Mouse (Mus musculus): ENCODE measurements around the gene Mthfsd. TPM values are rescaled to one million over a fixed set of nuclear protein-coding genes. Genes with fewer than 3 reads are reported as not detected.
A peak's percentile ranks its signal among the peaks of the same experiment; 100 is the strongest.

Mthfsd gene
- total RNA-seq, 2 experiments from 2014 or later = 11.0 to 12.2 TPM

GRCm38 (mm10) chr8:121092141-121092540, 16.1 kb downstream of the Mthfsd start:
- intact Hi-C loops (cut with DNase I) = loop anchor here (1.0 to 2.0 kb wide), 4 partner anchors 121 to 413 kb away; no protein-coding TSS in a partner anchor
- DNase-seq = no peak

- no peak for DNase-seq
- intact Hi-C loops (cut with DNase I) = no loop called here
Observed at GRCm38 (mm10) chr8:121090716-121091115, 17.5 kb downstream of the Mthfsd start.

GRCm38 (mm10) chr8:121089631-121090380, 18.4 kb downstream of the Mthfsd start:
- intact Hi-C loops (cut with DNase I) = no loop called here

DNA sequence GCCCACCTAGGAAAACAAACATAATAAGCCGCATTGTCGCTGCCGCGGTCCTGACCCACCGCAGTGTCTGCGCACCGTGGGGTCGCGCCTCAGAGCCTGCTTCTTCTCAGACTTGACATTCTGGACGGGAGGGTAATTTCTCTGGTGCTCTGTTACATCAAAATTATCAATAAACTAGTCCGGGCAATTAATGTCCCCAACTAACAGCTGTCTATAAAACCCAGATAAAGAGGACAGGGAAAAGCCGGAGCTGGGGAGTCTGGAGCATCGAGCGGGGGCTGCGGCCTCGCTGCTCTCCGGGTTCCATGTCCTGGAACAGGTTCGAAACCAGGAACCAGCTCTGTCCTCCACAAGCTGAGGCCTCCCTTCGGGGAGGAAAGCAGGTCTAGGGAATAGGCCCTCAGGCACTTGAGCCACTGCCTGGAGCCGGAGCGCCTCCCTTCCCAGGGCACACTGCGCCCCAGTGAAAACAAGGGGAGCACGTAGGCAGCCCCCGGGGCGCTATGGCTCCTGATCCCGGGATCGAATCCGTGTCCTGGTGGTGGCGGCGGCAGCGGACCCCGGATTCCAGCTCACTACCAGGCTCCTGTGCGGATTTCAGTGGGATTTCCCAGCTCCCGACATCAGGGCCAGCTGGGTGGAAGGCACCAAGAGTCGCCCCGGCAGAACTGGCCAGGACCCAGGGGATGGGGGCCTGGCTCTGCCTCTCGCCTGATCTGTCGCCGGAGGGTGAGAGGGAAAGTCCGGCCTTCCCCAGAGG, 19.1 kb downstream of the Mthfsd start:
- intact Hi-C loops (cut with DNase I) = no loop called here
- DNase-seq = no peak

More at GRCm38 (mm10) chr8:121089631-121090380, 18.4 kb downstream of the Mthfsd start:
- DNase-seq = no peak

DNA sequence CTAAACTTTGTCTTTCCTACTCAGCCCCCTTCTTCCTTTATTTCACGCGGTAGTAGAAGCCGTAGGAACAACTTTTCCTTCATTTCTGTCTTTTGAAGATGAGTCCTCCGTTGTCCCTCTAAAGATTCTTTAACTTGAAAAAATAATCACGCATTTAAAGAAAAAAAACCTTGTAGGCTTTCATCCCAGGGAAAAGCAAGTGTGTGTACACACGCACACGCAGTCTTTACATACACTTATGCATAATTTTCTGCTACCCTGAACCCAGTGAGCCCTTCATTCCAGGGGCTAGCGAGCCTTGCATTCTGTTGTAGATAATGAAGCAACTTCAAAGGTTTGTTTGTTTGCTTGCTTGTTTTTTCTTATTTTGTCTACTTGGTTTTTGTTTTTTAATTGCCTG, 19.9 kb downstream of the Mthfsd start:
- intact Hi-C loops (cut with DNase I) = no loop called here
- DNase-seq = no peak

DNA sequence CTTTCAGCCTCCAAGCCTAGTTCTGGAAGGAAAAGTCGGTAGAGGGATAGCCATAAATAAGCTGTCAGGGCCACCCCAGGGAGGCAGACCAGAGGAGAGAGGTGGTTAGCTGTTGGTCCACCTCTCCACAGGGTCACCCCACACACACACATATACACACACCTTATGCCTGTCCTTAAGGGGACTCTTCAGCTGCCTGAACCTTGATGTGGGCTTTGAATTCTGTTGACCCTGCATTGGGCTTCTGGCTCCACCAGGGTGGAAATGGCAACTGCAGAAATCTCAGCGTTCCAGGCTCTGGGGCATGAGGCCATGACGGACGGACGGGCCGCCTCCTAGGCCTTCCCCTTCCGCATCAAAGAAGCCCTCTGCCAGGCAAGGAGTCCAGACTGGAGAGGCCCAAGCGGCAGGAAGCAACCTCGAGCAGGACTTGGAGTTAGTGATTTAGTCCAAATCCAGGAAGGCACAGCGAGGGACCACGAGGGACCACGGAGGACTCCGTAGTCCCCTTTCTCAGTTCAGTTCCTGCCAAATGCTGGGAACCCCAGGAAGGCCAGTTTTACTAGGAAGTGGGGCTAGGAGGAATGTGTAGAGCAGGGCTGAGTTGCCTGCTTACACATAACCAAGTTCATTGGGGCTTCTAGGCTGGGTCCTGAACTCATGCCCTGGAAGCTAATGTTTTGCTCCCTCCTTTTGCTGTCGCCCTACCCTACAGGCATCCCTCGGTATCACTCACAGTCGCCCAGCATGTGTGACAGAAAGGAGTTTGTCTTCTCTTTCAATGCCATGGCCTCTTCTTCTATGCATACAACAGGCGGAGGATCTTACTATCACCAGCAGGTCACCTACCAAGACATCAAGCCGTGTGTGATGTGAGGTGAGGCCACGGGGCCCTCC, 21.9 kb downstream of the Mthfsd start:
- no peak for DNase-seq
- intact Hi-C loops (cut with DNase I) = no loop called here

DNA sequence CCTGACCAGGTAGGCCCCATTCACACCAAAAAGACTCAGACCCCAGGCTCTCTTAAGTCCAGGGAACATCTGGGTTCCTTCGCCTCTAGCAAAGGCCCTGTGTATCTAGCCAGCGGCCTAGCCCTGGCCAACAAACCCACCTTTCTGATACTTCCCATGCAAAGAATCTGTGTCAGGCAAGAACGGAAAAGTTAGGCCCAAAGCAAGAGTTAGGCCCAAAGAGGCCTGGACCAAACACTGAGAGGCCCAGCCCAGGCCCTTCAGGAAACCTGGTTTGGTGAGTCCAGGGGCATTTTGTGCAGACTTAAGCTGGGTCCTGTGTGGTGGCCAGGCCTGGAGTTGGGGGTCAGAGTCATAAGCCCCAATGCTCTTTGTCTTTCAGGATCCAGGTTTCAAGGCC, 22.6 kb downstream of the Mthfsd start:
- intact Hi-C loops (cut with DNase I) = no loop called here
- no peak for DNase-seq

GRCm38 (mm10) chr8:121085011-121085410, 23.2 kb downstream of the Mthfsd start:
- intact Hi-C loops (cut with DNase I) = no loop called here

GRCm38 (mm10) chr8:121084210-121084951, 23.8 kb downstream of the Mthfsd start, which contains the start of gene Foxf1:
Gene Foxf1, plus strand, starts transcription at chr8:121084386.
- peak in 1 of 2 experiments; percentile 39 for DNase-seq
- intact Hi-C loops (cut with DNase I) = no loop called here

More at GRCm38 (mm10) chr8:121085011-121085410, 23.2 kb downstream of the Mthfsd start:
- DNase-seq = no peak

DNA sequence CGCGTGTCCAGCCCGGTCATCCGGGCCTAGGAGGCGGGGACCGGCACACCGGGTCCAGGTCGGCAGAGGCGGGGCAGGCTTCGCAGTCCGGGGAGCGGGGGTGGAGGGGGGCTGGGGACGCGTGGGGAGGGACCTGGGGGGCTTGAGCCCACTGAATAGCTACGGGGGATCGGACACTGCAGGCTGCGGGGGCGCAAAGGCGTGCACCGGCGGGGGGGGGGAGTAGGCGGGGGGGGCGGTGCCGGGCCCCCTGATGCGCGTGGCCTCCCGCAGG, 24.3 kb downstream of the Mthfsd start:
- intact Hi-C loops (cut with DNase I) = loop anchor here (2.0 kb wide), 1 partner anchor 111 kb away; no protein-coding TSS in a partner anchor
- no peak for DNase-seq

DNA sequence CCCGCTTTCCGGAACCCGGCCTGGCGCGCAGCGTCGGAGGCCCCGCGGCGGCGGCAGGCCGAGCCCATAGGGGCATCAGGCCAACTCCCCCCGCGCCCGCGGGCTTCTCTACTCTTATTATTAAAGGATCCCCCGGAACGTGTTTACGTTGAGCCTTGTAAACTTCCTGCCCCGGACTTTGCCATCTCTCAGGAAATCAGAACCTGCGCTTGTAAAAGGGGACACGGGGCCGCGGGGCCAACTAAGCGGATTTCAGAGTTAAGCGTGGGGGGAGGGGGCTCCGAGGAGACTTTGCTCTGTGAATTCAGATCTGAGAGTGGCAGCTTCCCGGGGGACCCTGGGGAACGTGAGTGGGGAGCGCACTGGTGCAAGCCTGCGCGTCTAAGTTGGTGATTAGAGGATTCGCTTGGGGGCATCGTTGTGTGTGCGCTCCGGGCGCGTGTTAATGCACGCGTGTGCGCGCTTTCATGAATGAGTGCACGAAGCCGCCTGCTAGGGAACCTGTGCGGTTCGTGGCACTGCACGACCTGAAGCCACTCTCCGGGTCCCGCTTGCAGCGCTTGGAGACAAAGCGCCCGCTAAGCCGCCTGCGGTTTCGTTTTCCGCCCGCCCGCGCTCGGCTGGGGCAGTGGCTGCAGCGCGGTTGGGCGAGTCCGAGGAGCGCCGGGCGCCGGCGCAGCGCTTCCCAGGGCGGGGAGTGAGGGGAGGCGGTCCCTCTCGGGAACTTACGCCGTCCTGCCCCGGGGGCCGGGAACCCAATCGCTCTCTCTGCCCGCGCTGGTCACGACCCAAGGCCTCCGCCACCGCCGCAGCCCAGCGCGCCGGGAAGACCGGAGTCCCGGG, 24.9 kb downstream of the Mthfsd start:
- intact Hi-C loops (cut with DNase I) = loop anchor here (2.0 kb wide), 1 partner anchor 111 kb away; no protein-coding TSS in a partner anchor
- DNase-seq = peak; percentile 74 to 83

DNA sequence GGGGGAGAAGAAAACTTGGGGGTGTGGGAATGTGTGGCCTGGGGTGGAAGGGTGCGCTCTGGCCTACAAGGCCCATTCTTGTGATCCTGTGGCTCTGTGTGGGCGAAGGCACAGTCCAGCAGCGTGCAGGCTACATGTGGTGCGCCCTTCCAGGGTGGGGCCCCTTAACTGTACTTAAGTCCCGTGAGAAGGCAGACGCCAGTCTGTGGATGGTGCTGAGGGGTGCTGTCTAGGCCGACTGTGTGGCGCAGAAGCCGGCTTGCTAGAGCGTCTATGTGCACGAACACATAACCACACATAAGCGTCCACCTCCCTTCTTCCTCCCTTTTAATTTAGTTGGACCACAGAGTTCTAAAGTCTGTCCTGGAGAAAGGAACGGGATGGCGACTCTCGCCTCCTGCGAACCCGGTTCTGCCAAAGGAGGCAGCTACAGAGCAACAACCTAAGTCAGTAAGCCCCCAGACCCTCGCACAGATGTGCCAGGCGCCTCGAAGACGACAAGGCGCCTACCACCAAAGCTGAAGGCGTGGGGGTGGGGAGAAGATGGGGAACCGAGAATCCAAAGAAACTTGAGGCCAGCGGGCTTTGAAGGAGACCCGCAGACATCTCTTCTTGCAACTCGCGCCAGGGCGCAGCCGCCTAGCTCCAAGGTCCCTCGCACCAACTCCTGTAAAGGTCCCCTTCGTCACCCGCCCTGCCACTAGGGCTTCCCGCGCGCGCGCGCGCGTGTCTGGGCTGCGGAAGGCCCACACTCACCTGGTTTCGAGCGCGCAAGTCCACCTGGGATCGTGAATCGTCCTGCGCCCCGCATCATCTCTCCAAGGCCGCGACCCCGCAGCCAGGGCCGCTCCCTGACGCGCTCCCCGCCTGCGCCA, 25.7 kb downstream of the Mthfsd start:
- DNase-seq = peak in 1 of 2 experiments; percentile 24
- intact Hi-C loops (cut with DNase I) = loop anchor here (2.0 kb wide), 1 partner anchor 110 kb away; no protein-coding TSS in a partner anchor

GRCm38 (mm10) chr8:121081398-121081797, 26.8 kb downstream of the Mthfsd start:
- DNase-seq = no peak
- intact Hi-C loops (cut with DNase I) = no loop called here

DNA sequence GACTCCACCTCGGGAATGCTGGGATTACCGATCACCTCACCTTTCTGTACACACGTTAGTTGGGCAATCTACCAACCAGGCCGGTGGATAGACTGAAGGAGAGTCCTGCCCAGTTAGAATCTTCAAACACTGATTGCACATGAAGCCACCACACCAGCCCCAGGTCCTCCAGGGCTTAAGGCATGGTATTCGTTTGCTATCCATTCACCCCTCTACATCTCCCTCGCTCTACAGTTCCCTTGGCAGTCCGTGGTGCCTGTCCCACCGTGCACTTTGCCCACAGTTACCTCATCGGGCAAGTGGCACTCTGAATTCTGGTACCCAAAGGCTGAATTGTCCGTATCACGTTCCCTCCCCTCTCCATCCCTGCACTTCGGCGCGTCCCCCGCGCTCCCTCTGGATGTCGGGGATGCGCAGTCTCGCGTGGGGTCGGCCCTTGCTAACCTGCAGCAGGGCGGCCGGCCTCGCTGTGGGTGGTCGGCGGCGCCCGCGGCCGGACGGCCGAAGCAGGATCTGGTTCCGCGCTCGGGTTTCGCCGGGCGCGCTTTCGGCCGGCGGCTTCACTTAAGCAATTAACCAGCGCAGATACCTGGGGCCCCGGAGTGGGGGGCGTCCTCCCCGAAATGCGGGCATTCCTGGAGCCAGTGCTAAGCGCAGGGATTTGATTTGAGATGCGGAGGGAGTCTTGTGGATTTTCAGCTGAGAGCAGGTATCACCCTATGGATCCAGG, 27.7 kb downstream of the Mthfsd start:
- intact Hi-C loops (cut with DNase I) = no loop called here
- no peak for DNase-seq

DNA sequence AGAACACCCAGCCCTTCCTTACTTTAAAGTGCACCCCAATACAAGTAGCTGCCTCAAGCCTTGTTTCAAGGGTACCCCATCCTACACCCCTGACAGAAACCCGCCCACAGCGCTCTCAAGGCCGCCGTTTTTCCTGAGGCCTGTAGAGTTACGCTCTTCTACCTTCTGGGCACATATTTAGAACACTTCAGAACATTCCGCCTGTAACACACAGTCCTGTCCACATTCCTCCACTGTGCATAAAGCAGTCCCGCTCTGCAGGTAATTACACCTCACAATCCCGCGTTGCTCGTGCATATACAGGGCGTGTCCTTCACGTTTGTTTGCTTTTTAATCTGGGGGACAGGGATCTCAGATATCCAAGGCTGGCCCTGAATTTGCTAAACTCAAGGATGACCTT, 28.2 kb downstream of the Mthfsd start:
- DNase-seq = no peak
- intact Hi-C loops (cut with DNase I) = no loop called here

DNA sequence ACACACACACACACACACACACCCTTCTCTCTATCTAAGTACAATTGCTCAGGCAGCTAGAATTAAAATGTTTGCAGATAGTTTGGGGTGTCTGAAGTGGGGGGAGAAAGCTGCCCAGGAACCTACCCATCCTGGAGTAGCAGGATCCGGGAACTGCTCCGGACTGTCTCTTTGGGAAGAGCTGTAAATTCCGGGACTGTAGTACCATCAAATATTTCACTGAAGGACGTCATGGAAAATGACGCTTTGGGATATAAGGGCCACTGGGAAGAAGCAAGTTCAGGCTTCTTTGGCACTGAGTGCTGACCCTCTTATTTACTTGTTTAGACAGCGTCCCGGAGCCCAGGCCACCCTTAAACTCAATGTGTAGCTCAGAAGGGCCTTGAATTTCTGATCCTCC, 29.0 kb downstream of the Mthfsd start:
- DNase-seq = no peak
- intact Hi-C loops (cut with DNase I) = no loop called here

GRCm38 (mm10) chr8:121078721-121079120, 29.5 kb downstream of the Mthfsd start:
- DNase-seq = no peak
- intact Hi-C loops (cut with DNase I) = no loop called here

GRCm38 (mm10) chr8:121076555-121076954, 31.6 kb downstream of the Mthfsd start:
- DNase-seq = no peak
- intact Hi-C loops (cut with DNase I) = no loop called here
